In the genomic region with DNA sequence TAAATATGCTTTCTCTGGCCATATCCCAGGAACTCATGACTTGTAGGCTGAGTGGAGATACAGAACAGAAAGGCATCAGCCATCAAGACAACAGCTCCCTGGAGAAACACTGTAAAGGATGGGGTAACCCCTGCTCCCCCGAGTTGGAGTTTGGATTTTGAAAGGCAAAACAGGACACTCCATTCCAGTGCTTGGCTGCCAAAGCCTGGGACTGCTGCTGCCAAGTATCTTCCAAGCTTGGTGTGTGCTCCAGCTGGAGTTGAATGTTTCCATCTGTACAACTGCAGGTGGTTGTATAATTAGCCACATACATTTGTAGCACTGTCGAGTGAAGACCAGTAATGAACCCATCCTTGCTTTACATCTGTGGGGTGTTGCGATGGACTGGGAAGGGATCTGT, we compare ENCODE assay signal across 8 mouse cellular contexts.
DNase-seq lines count a peak whose midpoint lies in the region; ATAC-seq and TF ChIP-seq lines count a peak whose summit lies in the region.

No protein-coding gene starts in this region.

- no peaks in the 10 kb centered on the region for H3K36me3 ChIP-seq in neural tube, embryonic 15.5 days
- no peaks in the 10 kb centered on the region for H3K36me3 ChIP-seq in forebrain, postnatal 0 days (ENCODE audit: insufficient read depth)
- H3K36me3 ChIP-seq in intestine, embryonic 16.5 days (ENCODE audit: control insufficient read depth, insufficient read depth, low read length), result no peaks in the 10 kb centered on the region
- H3K36me3 ChIP-seq in lung, embryonic 15.5 days, result no peaks in the 10 kb centered on the region
- H3K36me3 ChIP-seq in hindbrain, embryonic 12.5 days, result no peaks in the 10 kb centered on the region

- no peaks in the 10 kb centered on the region for H3K4me1 ChIP-seq in neural tube, embryonic 15.5 days
- no peaks in the 10 kb centered on the region for H3K4me1 ChIP-seq in forebrain, postnatal 0 days (ENCODE audit: insufficient read depth)
- H3K4me1 ChIP-seq in intestine, embryonic 16.5 days (ENCODE audit: control insufficient read depth, insufficient read depth, low read length), result no peaks in the 10 kb centered on the region
- no peaks in the 10 kb centered on the region for H3K4me1 ChIP-seq in lung, embryonic 15.5 days
- no peaks in the 10 kb centered on the region for H3K4me1 ChIP-seq in hindbrain, embryonic 12.5 days

- TF ChIP-seq CTCF in forebrain, postnatal 0 days (IDR thresholded peaks at IDR 0.05; ENCODE audit: low read depth), result no peak

- WGBS in neural tube, embryonic 15.5 days, result 76% methylated on average over 3 of the region's 3 CpGs
- WGBS in forebrain, postnatal 0 days, result 41% methylated on average over 3 of the region's 3 CpGs
- WGBS in intestine, embryonic 16.5 days, result 55% methylated on average over 3 of the region's 3 CpGs
- 56% methylated on average over 3 of the region's 3 CpGs for WGBS in lung, embryonic 15.5 days
- WGBS in hindbrain, embryonic 12.5 days, result 80% methylated on average over 3 of the region's 3 CpGs

- no peak for DNase-seq in neural tube, embryonic 10.5 days (ENCODE audit: extremely low spot score, low spot score)
- peak; percentile 73 for DNase-seq in forebrain, postnatal 0 days
- DNase-seq in adrenal gland, adult 8-10 months, result no peak
- DNase-seq in thymus, postnatal 10 days (ENCODE audit: low spot score in 2 of 2), result no peak

- H3K27ac ChIP-seq in neural tube, embryonic 15.5 days (replicated peaks), result no peak overlapping the region
- no peak overlapping the region; the same call in 1 of the 2 replicates for H3K27ac ChIP-seq in forebrain, postnatal 0 days (ENCODE audit: low read depth, low read length)
- H3K27ac ChIP-seq in intestine, embryonic 16.5 days (ENCODE audit: low read length), result no peak overlapping the region
- no peak overlapping the region for H3K27ac ChIP-seq in lung, embryonic 15.5 days
- no peak overlapping the region for H3K27ac ChIP-seq in hindbrain, embryonic 12.5 days

- ATAC-seq in neural tube, embryonic 15.5 days (ENCODE audit: low FRiP score), result peak; percentile 21; the same call in 1 of the 2 replicates
- peak; percentile 82 for ATAC-seq in forebrain, postnatal 0 days
- peak; percentile 48; the same call in 1 of the 2 replicates for ATAC-seq in intestine, embryonic 16.5 days
- ATAC-seq in lung, embryonic 15.5 days (ENCODE audit: borderline replicate concordance, extremely low read depth, low FRiP score, low TSS enrichment), result peak; percentile 97
- no peak for ATAC-seq in hindbrain, embryonic 12.5 days (ENCODE audit: low FRiP score)

- no peak overlapping the region for H3K4me3 ChIP-seq in neural tube, embryonic 15.5 days (replicated peaks)
- no peak overlapping the region for H3K4me3 ChIP-seq in forebrain, postnatal 0 days (ENCODE audit: low read depth, low read length)
- H3K4me3 ChIP-seq in intestine, embryonic 16.5 days (ENCODE audit: low read length), result no peak overlapping the region
- no peak overlapping the region for H3K4me3 ChIP-seq in lung, embryonic 15.5 days
- no peak overlapping the region for H3K4me3 ChIP-seq in hindbrain, embryonic 12.5 days

- no peak overlapping the region for H3K4me2 ChIP-seq in neural tube, embryonic 15.5 days
- H3K4me2 ChIP-seq in forebrain, postnatal 0 days (ENCODE audit: low read depth), result no peak overlapping the region
- no peak overlapping the region for H3K4me2 ChIP-seq in intestine, embryonic 16.5 days (ENCODE audit: low read depth, low read length)
- H3K4me2 ChIP-seq in lung, embryonic 15.5 days, result no peak overlapping the region
- no peak overlapping the region for H3K4me2 ChIP-seq in hindbrain, embryonic 12.5 days (replicated peaks)

- no peaks in the 10 kb centered on the region for H3K9me3 ChIP-seq in neural tube, embryonic 15.5 days (replicated peaks)
- H3K9me3 ChIP-seq in forebrain, postnatal 0 days (ENCODE audit: low read length), result no peaks in the 10 kb centered on the region
- no peaks in the 10 kb centered on the region for H3K9me3 ChIP-seq in intestine, embryonic 16.5 days (ENCODE audit: control insufficient read depth, low read length)
- no peaks in the 10 kb centered on the region for H3K9me3 ChIP-seq in lung, embryonic 15.5 days
- no peaks in the 10 kb centered on the region for H3K9me3 ChIP-seq in hindbrain, embryonic 12.5 days (replicated peaks)

- H3K27me3 ChIP-seq in neural tube, embryonic 15.5 days (replicated peaks), result no peaks in the 10 kb centered on the region
- no peaks in the 10 kb centered on the region for H3K27me3 ChIP-seq in forebrain, postnatal 0 days (ENCODE audit: insufficient read depth, low read length)
- H3K27me3 ChIP-seq in intestine, embryonic 16.5 days (replicated peaks; ENCODE audit: control insufficient read depth, insufficient read depth, low read length), result no peaks in the 10 kb centered on the region
- no peaks in the 10 kb centered on the region for H3K27me3 ChIP-seq in lung, embryonic 15.5 days
- H3K27me3 ChIP-seq in hindbrain, embryonic 12.5 days, result no peaks in the 10 kb centered on the region

- no peak overlapping the region for H3K9ac ChIP-seq in neural tube, embryonic 15.5 days (replicated peaks)
- no peak overlapping the region for H3K9ac ChIP-seq in forebrain, postnatal 0 days
- no peak overlapping the region for H3K9ac ChIP-seq in intestine, embryonic 16.5 days (ENCODE audit: low read depth, low read length)
- no peak overlapping the region for H3K9ac ChIP-seq in lung, embryonic 15.5 days
- no peak overlapping the region for H3K9ac ChIP-seq in hindbrain, embryonic 12.5 days
